Mouse (Mus musculus) mouse embryonic stem cell (cell line): ENCODE results near the gene Epha7.

Experiments
- in situ Hi-C, 2 experiments: fragments of 300-500 bp; cut with MboI; formaldehyde crosslinking; loops; 1 replicate in 1 of 2; 3 replicates in 1 of 2; pipeline ENCODE4 v1.14.3; 2019 to 2020; ENCODE audit warnings: low sequenced_read_pairs in 2 of 2, low pct_unique_long_range_greater_than_20kb in 1 of 2, mixed read lengths in 1 of 2; ENCODE audit not compliant: unreplicated experiment in 1 of 2

Gene Epha7

GRCm38 (mm10) chr4:28998462-28999286 lies 185.7 kb downstream of the Epha7 start:
- in situ Hi-C loops, result no loop called here

GRCm38 (mm10) chr4:28999287-28999595 lies 186.3 kb downstream of the Epha7 start:
- in situ Hi-C loops, result no loop called here

GRCm38 (mm10) chr4:29010333-29010732 lies 197.4 kb downstream of the Epha7 start:
- in situ Hi-C loops, result no loop called here
